In the genomic region with DNA sequence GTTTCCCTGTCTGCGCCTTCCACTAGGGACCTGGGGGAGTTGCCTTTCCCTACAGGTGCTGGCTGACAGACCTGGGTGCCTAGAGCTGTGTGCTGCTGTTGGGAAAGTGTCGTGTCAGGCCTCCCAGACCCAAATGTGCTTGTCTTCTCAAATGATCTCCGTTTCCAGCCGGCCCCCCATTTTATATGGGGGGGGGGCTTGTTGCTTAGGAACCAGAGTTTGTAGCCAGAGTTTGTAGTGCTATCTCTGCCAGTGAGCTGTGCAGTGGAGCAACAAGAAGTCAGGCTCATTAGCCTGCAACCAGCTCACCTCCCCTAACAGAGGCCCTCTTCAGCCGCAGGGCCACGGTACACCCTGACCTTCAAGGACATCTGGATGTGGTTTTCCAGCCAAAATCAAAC, we compare ENCODE assay signal across 11 mouse cellular contexts.
A peak's percentile ranks its signal among the peaks of the same experiment; 100 is the strongest.
DNase-seq lines count a peak whose midpoint lies in the region; ATAC-seq and TF ChIP-seq lines count a peak whose summit lies in the region.
"Had no signal": no experiment of that assay in that cellular context is flagged by ENCODE, and none has a peak within 500 bp of the region (broad histone marks: within the 10 kb centered on the region; RNA-seq: fewer than 3 reads in every experiment).

No protein-coding gene starts in this region.

- TF ChIP-seq RAD21 in MEL (IDR thresholded peaks at IDR 0.05; ENCODE audit: low read depth, low read length): no peak

- no peak overlapping the region for H3K9ac ChIP-seq in forebrain, postnatal 0 days
- H3K9ac ChIP-seq in forebrain, embryonic 11.5 days (ENCODE audit: low read length): no peak overlapping the region
- no peak overlapping the region for H3K9ac ChIP-seq in MEL (ENCODE audit: control insufficient read depth, low read depth, low read length, poor library complexity, severe bottlenecking)
- H3K9ac ChIP-seq in heart, postnatal 0 days (replicated peaks; ENCODE audit: low read depth, low read length): no peak overlapping the region
- peak overlapping the region; percentile 14; the same call in 1 of the 2 replicates for H3K9ac ChIP-seq in limb, embryonic 11.5 days (ENCODE audit: low read length)

- peak; percentile 28; the same call in 1 of the 2 replicates for ATAC-seq in forebrain, postnatal 0 days
- ATAC-seq in forebrain, embryonic 11.5 days (replicated peaks; ENCODE audit: low FRiP score): no peak
- ATAC-seq in heart, postnatal 0 days (ENCODE audit: insufficient read depth, low read depth): peak; percentile 30; the same call in 1 of the 2 replicates
- peak; percentile 72 for ATAC-seq in limb, embryonic 11.5 days (ENCODE audit: insufficient number of reproducible peaks, low FRiP score, low TSS enrichment, low read depth)

- H3K9me3 ChIP-seq in forebrain, postnatal 0 days (ENCODE audit: low read length): no peaks in the 10 kb centered on the region
- no peaks in the 10 kb centered on the region for H3K9me3 ChIP-seq in forebrain, embryonic 11.5 days (ENCODE audit: control insufficient read depth, low read length)
- H3K9me3 ChIP-seq in MEL (replicated peaks; ENCODE audit: insufficient read depth, low read length): no peaks in the 10 kb centered on the region
- H3K9me3 ChIP-seq in heart, postnatal 0 days (replicated peaks; ENCODE audit: control insufficient read depth, low read length): no peaks in the 10 kb centered on the region
- no peaks in the 10 kb centered on the region for H3K9me3 ChIP-seq in limb, embryonic 11.5 days (ENCODE audit: control insufficient read depth, low read length)

- H3K36me3 ChIP-seq in forebrain, postnatal 0 days (ENCODE audit: insufficient read depth): peaks cover 27% of the 10 kb centered on the region
- no peaks in the 10 kb centered on the region; the same call in 1 of the 2 replicates for H3K36me3 ChIP-seq in forebrain, embryonic 11.5 days (ENCODE audit: control insufficient read depth, insufficient read depth, low read length)
- peaks cover 8 to 17% of the 10 kb centered on the region in 2 experiments for H3K36me3 ChIP-seq in MEL (ENCODE audit: control insufficient read depth in 1 of 2, insufficient read depth in 2 of 2, low read length in 2 of 2)
- H3K36me3 ChIP-seq in heart, postnatal 0 days (replicated peaks; ENCODE audit: control insufficient read depth, insufficient read depth, low read length): peaks cover 9% of the 10 kb centered on the region; the same call in 1 of the 2 replicates
- H3K36me3 ChIP-seq in limb, embryonic 11.5 days (ENCODE audit: control insufficient read depth, insufficient read depth, low read length): peaks cover 10% of the 10 kb centered on the region

- H3K27ac ChIP-seq in forebrain, postnatal 0 days (ENCODE audit: low read depth, low read length): no peak overlapping the region
- no peak overlapping the region for H3K27ac ChIP-seq in forebrain, embryonic 11.5 days (ENCODE audit: low read depth, low read length)
- H3K27ac ChIP-seq in MEL (ENCODE audit: control insufficient read depth, low read depth, low read length): no peak overlapping the region
- peak overlapping the region; percentile 92 for H3K27ac ChIP-seq in heart, postnatal 0 days (ENCODE audit: low read depth)
- H3K27ac ChIP-seq in limb, embryonic 11.5 days (replicated peaks; ENCODE audit: low read depth, low read length): peak overlapping the region; percentile 65

- H3K4me1 ChIP-seq in forebrain, postnatal 0 days (ENCODE audit: insufficient read depth): peaks cover 4% of the 10 kb centered on the region; the same call in 1 of the 2 replicates
- H3K4me1 ChIP-seq in forebrain, embryonic 11.5 days (replicated peaks; ENCODE audit: control insufficient read depth, insufficient read depth, low read length): 0 out of 2 replicates have a peak, but pooled peaks cover 2% of the 10 kb centered on the region
- peaks cover 3 to 14% of the 10 kb centered on the region in 2 experiments; a peak in 3 of 4 replicates for H3K4me1 ChIP-seq in MEL (ENCODE audit: control insufficient read depth in 1 of 2, insufficient read depth in 2 of 2, low read length in 2 of 2)
- peaks cover 55% of the 10 kb centered on the region for H3K4me1 ChIP-seq in heart, postnatal 0 days (ENCODE audit: control insufficient read depth, insufficient read depth)
- H3K4me1 ChIP-seq in limb, embryonic 11.5 days (ENCODE audit: control insufficient read depth, insufficient read depth, low read length): peaks cover 44% of the 10 kb centered on the region

- TF ChIP-seq EP300 in MEL (IDR thresholded peaks at IDR 0.05; ENCODE audit: low read depth in 1 of 2, low read length in 2 of 2): no peak
- no peak for TF ChIP-seq EP300 in heart, postnatal 0 days (IDR thresholded peaks at IDR 0.05; ENCODE audit: low read depth)

- intact Hi-C loops in left cerebral cortex, postnatal 10 days (cut with DNase I): no loop called here

- no peaks in the 10 kb centered on the region for H3K27me3 ChIP-seq in forebrain, postnatal 0 days (ENCODE audit: insufficient read depth, low read length)
- H3K27me3 ChIP-seq in forebrain, embryonic 11.5 days (ENCODE audit: control insufficient read depth, insufficient read depth, low read length): no peaks in the 10 kb centered on the region
- no peaks in the 10 kb centered on the region for H3K27me3 ChIP-seq in MEL (ENCODE audit: control insufficient read depth in 1 of 2, insufficient read depth in 2 of 2, low read length in 2 of 2)
- no peaks in the 10 kb centered on the region for H3K27me3 ChIP-seq in heart, postnatal 0 days (ENCODE audit: control insufficient read depth, insufficient read depth, low read length)
- H3K27me3 ChIP-seq in limb, embryonic 11.5 days (ENCODE audit: control insufficient read depth, insufficient read depth, low read length): no peaks in the 10 kb centered on the region

- TF ChIP-seq CTCF in forebrain, postnatal 0 days (IDR thresholded peaks at IDR 0.05; ENCODE audit: low read depth): no peak
- no peak for TF ChIP-seq CTCF in MEL (IDR thresholded peaks at IDR 0.05 in 2 of 3, conservative IDR thresholded peaks at IDR 0.05 in 1 of 3; ENCODE audit: control insufficient read depth in 1 of 3, insufficient read depth in 1 of 3, low read depth in 2 of 3, low read length in 3 of 3, poor library complexity in 1 of 3, severe bottlenecking in 1 of 3)
- no peak for TF ChIP-seq CTCF in heart, postnatal 0 days (IDR thresholded peaks at IDR 0.05; ENCODE audit: low read depth)

- DNase-seq in forebrain, postnatal 0 days: peak; percentile 12
- no peak for DNase-seq in forebrain, embryonic 11.5 days (ENCODE audit: low spot score)
- DNase-seq in MEL (ENCODE audit: low read depth, low spot score): no peak
- DNase-seq in heart, postnatal 0 days (ENCODE audit: low spot score): peak; percentile 56
- DNase-seq in limb, embryonic 11.5 days (ENCODE audit: low spot score): peak; percentile 73
- no peak for DNase-seq in adrenal gland, adult (ENCODE audit: inconsistent age in 2 of 2, low spot score in 1 of 2)
- DNase-seq in c-Kit-positive CD71-positive TER-119-positive erythroid progenitor cells, embryonic 14.5 days (ENCODE audit: low spot score): no peak
- no peak for DNase-seq in left cerebral cortex, postnatal 10 days (ENCODE audit: extremely low spot score in 1 of 2, low spot score in 2 of 2)
- DNase-seq: cerebellum, adult 18-20 months; gastrocnemius, postnatal 36 days had no signal

- 58% methylated on average over 6 of the region's 6 CpGs for WGBS in forebrain, postnatal 0 days
- WGBS in forebrain, embryonic 11.5 days: 67% methylated on average over 6 of the region's 6 CpGs
- 46% methylated on average over 6 of the region's 6 CpGs for WGBS in heart, postnatal 0 days
- WGBS in limb, embryonic 11.5 days: 24% methylated on average over 6 of the region's 6 CpGs

- no peak overlapping the region for H3K4me2 ChIP-seq in forebrain, postnatal 0 days (ENCODE audit: low read depth)
- no peak overlapping the region for H3K4me2 ChIP-seq in forebrain, embryonic 11.5 days (ENCODE audit: low read depth, low read length, severe bottlenecking)
- H3K4me2 ChIP-seq in heart, postnatal 0 days (ENCODE audit: low read depth, low read length): no peak overlapping the region
- H3K4me2 ChIP-seq in limb, embryonic 11.5 days (ENCODE audit: low read depth, severe bottlenecking): no peak overlapping the region
- H3K4me2 ChIP-seq: midbrain, embryonic 11.5 days had no signal

- H3K4me3 ChIP-seq in forebrain, postnatal 0 days (ENCODE audit: low read depth, low read length): no peak overlapping the region
- no peak overlapping the region for H3K4me3 ChIP-seq in forebrain, embryonic 11.5 days (ENCODE audit: low read depth, low read length)
- no peak overlapping the region for H3K4me3 ChIP-seq in MEL (ENCODE audit: control insufficient read depth in 1 of 2, insufficient read depth in 1 of 2, low read depth in 2 of 2, low read length in 2 of 2)
- no peak overlapping the region for H3K4me3 ChIP-seq in heart, postnatal 0 days (ENCODE audit: low read depth, low read length)
- no peak overlapping the region for H3K4me3 ChIP-seq in limb, embryonic 11.5 days (ENCODE audit: low read depth, low read length)

- no peak; a peak in 1 of 4 replicates for TF ChIP-seq POLR2A in MEL (IDR thresholded peaks at IDR 0.05; ENCODE audit: control insufficient read depth in 1 of 2, insufficient read depth in 1 of 2, low read depth in 1 of 2, low read length in 2 of 2, poor library complexity in 1 of 2)

- H3K79me2 ChIP-seq in MEL (ENCODE audit: control insufficient read depth, insufficient read depth, low read length, poor library complexity): no peaks in the 10 kb centered on the region; the same call in 1 of the 2 replicates

TF ChIP-seq in MEL, 35 proteins besides CTCF, POLR2A, EP300 and RAD21:
- TF ChIP-seq MXI1 (IDR thresholded peaks at IDR 0.05; ENCODE audit: low read depth, low read length) (no peak), ETS1 (IDR thresholded peaks at IDR 0.05; ENCODE audit: low read depth, low read length) (no peak), CHD1 (IDR thresholded peaks at IDR 0.05; ENCODE audit: low read depth, low read length) (no peak), POLR2AphosphoS2 (IDR thresholded peaks at IDR 0.05; ENCODE audit: low read length) (0 out of 2 replicates have a peak, but pooled peaks have one; percentile 29), SIN3A (IDR thresholded peaks at IDR 0.05; ENCODE audit: low read length) (no peak)

Comparison
In these comparisons a context has a peak if more than half of its experiments do, and no peak if none do; other contexts are left out.
1. DNase-seq: peak in forebrain, postnatal 0 days (single experiment), heart, postnatal 0 days (single experiment) and limb, embryonic 11.5 days (single experiment); none in forebrain, embryonic 11.5 days (single experiment), MEL (single experiment), adrenal gland, adult (0 of 2), c-Kit-positive CD71-positive TER-119-positive erythroid progenitor cells, embryonic 14.5 days (single experiment) and left cerebral cortex, postnatal 10 days (0 of 2).
2. H3K27ac ChIP-seq: peak in heart, postnatal 0 days (single experiment) and limb, embryonic 11.5 days (single experiment); none in forebrain, postnatal 0 days (single experiment), forebrain, embryonic 11.5 days (single experiment) and MEL (single experiment).